Mouse (Mus musculus) adrenal gland, postnatal 10 days (tissue): ENCODE results near the gene Zfp94. TPM values are rescaled to one million over a fixed set of nuclear protein-coding genes. Genes with fewer than 3 reads are reported as not detected.

Experiments used
- DNase-seq: peaks from one replicate; pipeline ENCODE4 v3.0.0; 2021; ENCODE audit warnings: mixed read lengths
- long read RNA-seq, 2 experiments: library from polyadenylated mRNA; stranded (forward); transcript quantifications; one replicate each; pipeline ENCODE4 v2.0.0; 2021
- total RNA-seq, 2 experiments: library from RNA; stranded (reverse); gene quantifications; 2 replicates each; pipeline ENCODE4 v1.2.3; 2021

The Zfp94 gene
- 1 to 10 TPM; 2.7 to 6.4 TPM for total RNA-seq
- long read RNA-seq, experiment 1, partial matches to known transcripts: 0 of 5 reads
- long read RNA-seq, experiment 1, other reads (novel, unspliced or antisense): 4 of 5 reads
- long read RNA-seq, experiment 2, partial matches to known transcripts: 0 of 4 reads
- long read RNA-seq, experiment 2, other reads (novel, unspliced or antisense): 3 of 4 reads

GRCm38 (mm10) chr7:24316567-24317092 is at the start of gene Zfp94:
Gene Zfp94 (minus strand): TSS chr7:24316666.
- DNase-seq: peak; percentile 94

- DNase-seq: no peak
Measured at GRCm38 (mm10) chr7:24365258-24366014, 49.0 kb upstream of the Zfp94 start.

GRCm38 (mm10) chr7:24364827-24365226 is 48.4 kb upstream of the Zfp94 start:
- DNase-seq: peak; percentile 91

- DNase-seq: peak; percentile 65
Measured at GRCm38 (mm10) chr7:24363228-24363627, 46.8 kb upstream of the Zfp94 start.

GRCm38 (mm10) chr7:24361001-24361400 is 44.5 kb upstream of the Zfp94 start:
- no peak for DNase-seq

- peak; percentile 76 for DNase-seq
Measured at GRCm38 (mm10) chr7:24359269-24359668, 42.8 kb upstream of the Zfp94 start.

GRCm38 (mm10) chr7:24357899-24358298 is 41.4 kb upstream of the Zfp94 start:
- no peak for DNase-seq

GRCm38 (mm10) chr7:24356081-24356480 is 39.6 kb upstream of the Zfp94 start:
- DNase-seq: peak; percentile 42

GRCm38 (mm10) chr7:24355646-24356045 is 39.2 kb upstream of the Zfp94 start:
- DNase-seq: no peak

GRCm38 (mm10) chr7:24348896-24349295 is 32.4 kb upstream of the Zfp94 start, which contains the start of gene Lypd5:
Gene Lypd5 (plus strand): TSS chr7:24349196.
- DNase-seq: no peak

- no peak for DNase-seq
Measured at GRCm38 (mm10) chr7:24346444-24346843, 30.0 kb upstream of the Zfp94 start.

GRCm38 (mm10) chr7:24343701-24344272 is 27.3 kb upstream of the Zfp94 start:
- DNase-seq: no peak

GRCm38 (mm10) chr7:24338241-24338640 is 21.8 kb upstream of the Zfp94 start:
- DNase-seq: no peak

- DNase-seq: peak; percentile 81
Measured at GRCm38 (mm10) chr7:24335699-24336309, 19.3 kb upstream of the Zfp94 start.

- DNase-seq: peak; percentile 12
Measured at GRCm38 (mm10) chr7:24333304-24333986, 17.0 kb upstream of the Zfp94 start, which contains the start of gene Tescl. Gene Tescl (minus strand): TSS chr7:24333936.

GRCm38 (mm10) chr7:24327281-24327975 is 11.0 kb upstream of the Zfp94 start:
- no peak for DNase-seq

- no peak for DNase-seq
Measured at GRCm38 (mm10) chr7:24326273-24327135, 10.0 kb upstream of the Zfp94 start.

GRCm38 (mm10) chr7:24325675-24326128 is 9.2 kb upstream of the Zfp94 start:
- DNase-seq: peak; percentile 20

- peak; percentile 64 for DNase-seq
Measured at GRCm38 (mm10) chr7:24325197-24325596, 8.7 kb upstream of the Zfp94 start.

GRCm38 (mm10) chr7:24322593-24322992 is 6.1 kb upstream of the Zfp94 start:
- DNase-seq: no peak
